Mouse (Mus musculus): Measurements from ENCODE around the gene Kcnab1. TPM values are rescaled to one million over a fixed set of nuclear protein-coding genes. Genes with fewer than 3 reads are reported as not detected.

Kcnab1 gene
- polyA plus RNA-seq, 1 experiment from 2014 or later, result 6.8 TPM

DNA sequence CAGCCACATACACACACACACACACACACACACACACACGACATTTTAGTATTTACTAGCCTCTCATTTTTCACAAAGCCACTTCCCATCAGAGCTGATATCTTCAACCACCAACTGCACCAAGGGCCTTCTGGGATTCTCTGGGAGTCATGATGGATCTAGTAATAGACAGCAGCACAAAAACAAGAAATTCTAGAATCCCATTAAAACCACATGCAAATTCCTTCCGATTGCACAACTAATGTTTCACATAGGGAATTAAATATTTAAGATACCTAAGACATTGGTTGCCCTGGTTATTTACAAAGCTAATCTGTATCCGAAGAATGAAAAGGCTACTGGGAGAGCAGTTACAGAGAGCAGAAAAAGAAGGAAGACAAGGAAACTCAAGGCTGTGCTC lies 29.6 kb downstream of the Kcnab1 start:
- Histone ChIP-seq H3K9ac (no peak overlapping the region), H3K36me3 (no peaks in the 10 kb centered on the region), H3K4me2 (no peak overlapping the region), H3K27ac (no peak overlapping the region), H3K9me3 (no peaks in the 10 kb centered on the region), H3K27me3 (no peaks in the 10 kb centered on the region), H3K4me3 (no peak overlapping the region), H3K4me1 (replicated peaks) (no peaks in the 10 kb centered on the region)
- 85% methylated on average over 3 of the region's 3 CpGs for WGBS
- no peak for ATAC-seq (ENCODE audit: low FRiP score)

DNA sequence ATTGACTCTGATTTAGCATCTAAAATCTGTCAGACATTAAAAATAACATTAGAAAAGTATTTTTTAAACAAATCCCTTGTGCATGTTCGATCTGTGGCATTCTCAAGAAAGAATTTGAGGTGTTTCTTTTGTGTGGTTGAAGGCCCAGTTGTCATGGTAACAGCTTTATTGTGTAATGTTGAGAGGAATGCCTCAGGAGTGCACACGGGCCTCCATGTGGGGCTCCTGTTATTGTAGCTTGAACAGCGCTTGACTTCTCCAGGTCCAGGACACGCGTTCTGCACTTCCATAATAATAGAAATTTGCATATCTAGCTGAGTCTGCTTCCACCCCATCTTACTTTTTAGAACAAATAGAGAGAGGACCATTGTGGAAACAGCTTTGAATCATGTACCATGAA lies 36.0 kb downstream of the Kcnab1 start:
- H3K27ac ChIP-seq, result no peak overlapping the region
- ATAC-seq (ENCODE audit: low FRiP score), result 0 out of 2 replicates have a peak, but pooled peaks have one; percentile 43
- H3K4me1 ChIP-seq (replicated peaks), result peaks cover 3% of the 10 kb centered on the region; the same call in 1 of the 2 replicates
- no peak overlapping the region for H3K4me2 ChIP-seq
- no peaks in the 10 kb centered on the region for H3K36me3 ChIP-seq
- 16% methylated on average over 5 of the region's 5 CpGs for WGBS
- no peaks in the 10 kb centered on the region for H3K9me3 ChIP-seq
- H3K9ac ChIP-seq, result no peak overlapping the region
- no peaks in the 10 kb centered on the region for H3K27me3 ChIP-seq
- H3K4me3 ChIP-seq, result no peak overlapping the region

- H3K9me3 ChIP-seq, result no peaks in the 10 kb centered on the region
- no peak overlapping the region for H3K4me2 ChIP-seq
- no peak for ATAC-seq (ENCODE audit: low FRiP score)
- H3K27ac ChIP-seq, result no peak overlapping the region
- WGBS, result 89% methylated on average over 1 of the region's 1 CpGs
- H3K9ac ChIP-seq, result no peak overlapping the region
- H3K27me3 ChIP-seq, result no peaks in the 10 kb centered on the region
- H3K4me3 ChIP-seq, result no peak overlapping the region
- H3K4me1 ChIP-seq (replicated peaks), result no peaks in the 10 kb centered on the region
- H3K36me3 ChIP-seq, result no peaks in the 10 kb centered on the region
Observed at GRCm38 (mm10) chr3:65151808-65152207, 42.6 kb downstream of the Kcnab1 start.

- Histone ChIP-seq H3K9me3 (no peaks in the 10 kb centered on the region), H3K27ac (no peak overlapping the region), H3K36me3 (no peaks in the 10 kb centered on the region), H3K27me3 (no peaks in the 10 kb centered on the region), H3K4me1 (replicated peaks) (no peaks in the 10 kb centered on the region), H3K9ac (no peak overlapping the region), H3K4me3 (no peak overlapping the region), H3K4me2 (no peak overlapping the region)
- 63% methylated on average over 5 of the region's 5 CpGs for WGBS
- no peak for ATAC-seq (ENCODE audit: low FRiP score)
Observed at GRCm38 (mm10) chr3:65172964-65173363, 63.8 kb downstream of the Kcnab1 start.

- Histone ChIP-seq H3K36me3 (no peaks in the 10 kb centered on the region), H3K4me2 (no peak overlapping the region), H3K9ac (no peak overlapping the region), H3K4me3 (no peak overlapping the region), H3K9me3 (no peaks in the 10 kb centered on the region), H3K27me3 (no peaks in the 10 kb centered on the region), H3K27ac (no peak overlapping the region), H3K4me1 (replicated peaks) (no peaks in the 10 kb centered on the region)
- 69% methylated on average over 12 of the region's 12 CpGs for WGBS
- ATAC-seq (ENCODE audit: low FRiP score), result no peak
Observed at GRCm38 (mm10) chr3:65174564-65174963, 65.4 kb downstream of the Kcnab1 start.

DNA sequence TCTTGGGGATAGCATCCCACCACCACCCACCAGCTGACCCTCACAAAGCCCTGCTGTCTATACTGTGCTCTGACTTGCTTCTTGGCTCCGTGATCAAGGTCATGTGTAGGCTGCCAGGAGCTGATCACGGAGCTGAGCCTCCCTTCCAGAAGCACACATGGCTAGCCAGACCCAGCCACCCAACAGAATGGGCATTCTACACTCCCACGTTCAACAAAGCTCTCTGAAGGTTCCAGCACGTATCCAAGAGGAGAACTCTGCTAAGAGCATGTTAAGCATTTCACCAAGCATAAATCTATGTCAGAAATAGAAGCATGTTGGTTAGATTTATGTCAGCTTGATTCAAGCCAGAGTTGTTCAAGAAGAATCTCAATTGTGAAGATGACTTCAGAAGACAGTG lies 66.6 kb downstream of the Kcnab1 start:
- no peak for ATAC-seq (ENCODE audit: low FRiP score)
- H3K4me3 ChIP-seq, result no peak overlapping the region
- H3K4me2 ChIP-seq, result no peak overlapping the region
- H3K27ac ChIP-seq, result no peak overlapping the region
- no peaks in the 10 kb centered on the region for H3K9me3 ChIP-seq
- H3K4me1 ChIP-seq (replicated peaks), result no peaks in the 10 kb centered on the region
- 89% methylated on average over 4 of the region's 4 CpGs for WGBS
- H3K36me3 ChIP-seq, result no peaks in the 10 kb centered on the region
- no peak overlapping the region for H3K9ac ChIP-seq
- H3K27me3 ChIP-seq, result no peaks in the 10 kb centered on the region

GRCm38 (mm10) chr3:65176846-65177245 lies 67.7 kb downstream of the Kcnab1 start:
- no peak for ATAC-seq (ENCODE audit: low FRiP score)
- no peaks in the 10 kb centered on the region for H3K9me3 ChIP-seq
- H3K27me3 ChIP-seq, result no peaks in the 10 kb centered on the region
- no peaks in the 10 kb centered on the region for H3K4me1 ChIP-seq (replicated peaks)
- no peaks in the 10 kb centered on the region for H3K36me3 ChIP-seq
- no peak overlapping the region for H3K9ac ChIP-seq
- no peak overlapping the region for H3K4me3 ChIP-seq
- H3K4me2 ChIP-seq, result no peak overlapping the region
- no peak overlapping the region for H3K27ac ChIP-seq

DNA sequence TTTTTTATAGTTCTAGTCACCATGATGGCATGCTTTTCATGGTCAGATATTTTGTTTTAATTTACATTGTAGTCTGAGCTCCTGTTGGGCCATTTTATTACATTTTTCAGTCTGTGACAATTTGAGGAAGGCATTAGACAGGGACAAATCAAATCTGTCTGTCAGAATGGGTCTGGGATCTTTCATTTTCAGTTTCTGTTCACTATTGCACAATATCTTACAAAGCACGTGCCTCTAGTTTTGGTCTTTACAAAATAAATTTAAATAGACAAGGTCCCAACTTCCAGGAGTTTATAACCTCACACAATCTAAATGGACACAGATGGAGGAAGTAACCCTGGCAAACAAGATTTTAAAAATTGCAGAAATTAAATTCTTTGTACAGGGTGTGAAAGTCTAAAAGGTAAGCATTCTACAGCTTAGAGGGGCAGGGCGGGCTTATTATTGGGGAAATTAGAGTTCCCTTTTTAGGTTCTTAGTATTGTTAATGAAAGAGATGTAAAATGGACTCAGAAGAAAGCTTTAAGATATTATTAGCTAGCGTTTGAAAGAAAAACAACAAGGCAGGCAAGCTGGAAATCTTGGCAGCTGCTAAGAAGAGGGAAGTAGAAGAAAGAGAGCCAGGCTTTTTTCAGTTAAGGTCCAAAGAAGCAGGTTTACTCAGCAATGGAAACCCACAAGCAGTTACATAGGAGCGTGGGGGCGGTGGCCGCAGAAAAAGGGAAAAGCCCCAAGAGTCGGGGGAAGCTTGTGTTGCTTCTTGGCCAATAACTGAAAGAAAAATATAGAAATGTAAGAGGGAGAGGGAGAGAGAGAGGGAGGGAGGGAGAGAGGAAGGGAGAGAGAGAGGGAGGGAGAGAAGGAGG lies 78.9 kb downstream of the Kcnab1 start:
- H3K27me3 ChIP-seq, result no peaks in the 10 kb centered on the region
- ATAC-seq (ENCODE audit: low FRiP score), result no peak
- H3K4me2 ChIP-seq, result no peak overlapping the region
- H3K27ac ChIP-seq, result no peak overlapping the region
- H3K4me1 ChIP-seq (replicated peaks), result no peaks in the 10 kb centered on the region
- H3K36me3 ChIP-seq, result no peaks in the 10 kb centered on the region
- no peak overlapping the region for H3K9ac ChIP-seq
- H3K9me3 ChIP-seq, result no peaks in the 10 kb centered on the region
- WGBS, result 80% methylated on average over 7 of the region's 7 CpGs
- H3K4me3 ChIP-seq, result no peak overlapping the region

- Histone ChIP-seq H3K9ac (no peak overlapping the region), H3K27me3 (no peaks in the 10 kb centered on the region), H3K4me2 (no peak overlapping the region), H3K4me1 (replicated peaks) (peaks cover 11% of the 10 kb centered on the region), H3K9me3 (no peaks in the 10 kb centered on the region), H3K4me3 (no peak overlapping the region), H3K27ac (no peak overlapping the region), H3K36me3 (no peaks in the 10 kb centered on the region)
- no peak for ATAC-seq (ENCODE audit: low FRiP score)
- WGBS, result 81% methylated on average over 1 of the region's 1 CpGs
Observed at GRCm38 (mm10) chr3:65200611-65201010, 91.4 kb downstream of the Kcnab1 start.

DNA sequence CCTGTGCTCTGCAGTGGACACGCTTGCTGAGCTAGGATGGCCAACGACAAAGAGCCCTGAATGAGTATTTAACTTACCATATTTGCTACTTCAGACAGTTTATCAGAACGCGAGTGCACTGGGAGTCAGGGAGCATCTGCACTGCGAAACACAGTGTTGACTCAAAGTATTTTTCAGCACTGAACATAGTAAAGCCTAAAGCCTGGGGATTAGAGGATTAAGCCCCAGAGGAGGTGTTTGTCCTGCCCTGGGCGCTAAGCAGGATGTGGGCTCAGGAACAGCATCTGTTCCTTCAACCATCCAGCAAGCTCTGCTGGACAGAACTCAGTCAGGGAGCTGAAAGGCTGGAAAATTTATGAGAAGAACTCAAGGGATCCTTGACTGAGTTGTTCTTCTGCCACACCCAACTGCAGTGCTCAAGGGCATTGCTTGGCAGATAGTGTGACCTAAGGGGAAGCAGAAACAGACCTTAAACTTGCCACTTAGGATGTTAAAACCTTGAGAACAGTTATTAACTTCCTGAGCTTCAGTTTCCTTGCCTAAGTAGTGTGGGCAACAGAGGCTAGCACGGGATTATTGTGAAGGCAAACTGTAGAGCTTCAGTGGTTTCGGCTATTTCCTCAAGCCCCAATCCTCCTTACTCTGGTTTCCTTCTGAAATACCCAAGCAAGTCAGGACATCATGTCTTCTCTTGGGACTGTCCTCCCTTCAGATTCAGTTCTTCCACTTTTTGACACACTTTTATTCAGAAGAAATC lies 94.4 kb downstream of the Kcnab1 start:
- 79% methylated on average over 8 of the region's 8 CpGs for WGBS
- H3K9ac ChIP-seq, result no peak overlapping the region
- no peaks in the 10 kb centered on the region for H3K9me3 ChIP-seq
- no peak overlapping the region for H3K4me3 ChIP-seq
- no peak overlapping the region for H3K27ac ChIP-seq
- H3K27me3 ChIP-seq, result no peaks in the 10 kb centered on the region
- no peak for ATAC-seq (ENCODE audit: low FRiP score)
- no peak overlapping the region for H3K4me2 ChIP-seq
- no peaks in the 10 kb centered on the region for H3K36me3 ChIP-seq
- H3K4me1 ChIP-seq (replicated peaks), result peaks cover 18% of the 10 kb centered on the region

DNA sequence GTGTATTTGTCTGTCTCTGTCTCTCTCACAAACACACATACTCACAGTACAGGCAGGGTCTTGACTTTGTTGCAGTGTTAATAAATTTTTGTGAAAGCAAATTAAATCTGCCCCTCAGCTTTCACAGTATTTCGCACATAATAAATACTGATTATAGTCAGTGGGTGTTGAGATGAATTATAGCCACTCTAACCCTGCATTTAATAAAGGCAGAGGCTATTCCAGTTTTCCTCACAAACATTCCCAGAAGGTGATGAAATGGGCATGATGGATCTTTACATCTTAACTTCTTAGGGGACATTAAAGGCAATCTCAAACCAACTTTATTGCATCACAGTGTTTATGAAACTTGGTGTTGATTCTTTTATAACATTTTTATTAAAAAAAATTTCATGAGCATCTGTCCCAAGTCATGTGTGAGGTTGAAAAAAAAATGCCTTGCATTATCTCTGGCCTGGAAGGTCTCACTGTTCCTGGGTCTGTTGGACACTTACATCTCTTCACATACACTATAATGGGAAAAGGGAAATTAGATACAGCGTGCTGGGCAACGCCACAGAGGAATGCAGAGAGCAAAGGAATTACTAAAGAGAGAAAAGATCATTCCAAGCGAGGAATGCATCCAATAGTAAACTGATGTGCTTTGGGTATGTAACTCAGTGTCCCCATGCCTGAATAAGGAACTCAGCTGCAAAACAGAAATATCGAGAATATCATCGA lies 95.3 kb downstream of the Kcnab1 start:
- Histone ChIP-seq H3K9me3 (no peaks in the 10 kb centered on the region), H3K27ac (no peak overlapping the region), H3K4me1 (replicated peaks) (peaks cover 18% of the 10 kb centered on the region), H3K27me3 (no peaks in the 10 kb centered on the region), H3K9ac (no peak overlapping the region), H3K36me3 (no peaks in the 10 kb centered on the region), H3K4me2 (no peak overlapping the region), H3K4me3 (no peak overlapping the region)
- ATAC-seq (ENCODE audit: low FRiP score), result no peak
- 49% methylated on average over 6 of the region's 6 CpGs for WGBS

DNA sequence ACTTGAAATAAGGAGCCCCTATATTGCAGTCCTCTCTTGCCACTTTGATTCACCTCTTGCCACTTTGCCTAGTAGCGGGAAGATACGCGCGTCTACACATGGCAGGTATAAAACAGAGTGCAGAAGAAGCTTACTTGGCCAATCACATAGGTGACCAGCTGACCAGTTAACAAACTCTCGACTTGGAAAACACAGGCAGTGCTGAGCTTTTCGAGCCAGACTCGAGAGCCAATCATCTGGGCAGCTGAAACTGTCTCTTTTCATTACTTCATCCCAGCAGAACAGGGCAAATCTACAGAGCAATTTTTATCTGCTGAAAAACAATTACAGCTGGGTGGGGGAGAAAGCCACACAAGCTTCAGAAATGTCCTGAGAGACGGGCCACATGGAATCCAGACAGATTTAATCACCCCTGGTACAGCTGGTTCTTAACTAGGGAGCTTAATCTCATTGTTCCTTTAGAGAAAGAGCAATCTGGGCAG lies 96.4 kb downstream of the Kcnab1 start:
- Histone ChIP-seq H3K4me1 (replicated peaks) (peaks cover 18% of the 10 kb centered on the region), H3K36me3 (no peaks in the 10 kb centered on the region), H3K27me3 (no peaks in the 10 kb centered on the region), H3K4me3 (no peak overlapping the region), H3K9ac (no peak overlapping the region), H3K27ac (peak overlapping the region; percentile 48), H3K4me2 (no peak overlapping the region), H3K9me3 (no peaks in the 10 kb centered on the region)
- ATAC-seq (ENCODE audit: low FRiP score), result no peak
- 68% methylated on average over 8 of the region's 8 CpGs for WGBS

Measured in hindbrain, embryonic 13.5 days (tissue).